Mouse (Mus musculus): ENCODE data around the gene Sema3c. TPM values are rescaled to one million over a fixed set of nuclear protein-coding genes. Genes with fewer than 3 reads are reported as not detected.

Gene Sema3c
- polyA plus RNA-seq, 1 experiment, result 25.5 TPM

DNA sequence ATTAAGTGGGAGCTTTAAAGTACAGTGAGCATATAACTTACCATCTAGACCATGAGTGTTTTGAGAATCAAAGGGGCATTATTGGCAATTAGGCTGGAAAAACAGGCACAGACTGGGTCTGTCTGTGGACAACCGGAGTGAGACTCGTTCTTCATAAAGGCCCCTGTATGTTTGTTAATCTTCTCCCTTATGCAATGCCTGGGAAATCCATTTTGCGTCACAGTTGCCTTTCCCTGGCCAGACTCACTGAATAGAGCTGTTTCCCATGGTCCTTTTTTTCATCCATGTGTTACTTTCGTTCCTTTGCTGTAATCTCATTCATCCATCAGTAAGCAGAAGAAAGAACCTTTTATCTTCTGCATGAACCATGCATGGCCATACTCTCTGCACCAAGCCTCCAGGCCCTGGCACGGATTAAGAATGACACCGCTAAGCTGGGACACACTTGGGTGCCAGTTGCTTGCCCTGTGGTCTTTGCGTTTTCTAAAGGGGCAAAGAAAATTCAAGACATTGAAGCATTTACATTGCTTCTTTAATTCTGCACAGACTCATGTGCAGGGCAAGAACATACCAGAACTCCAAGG, 73.7 kb downstream of the Sema3c start:
- no peak for DNase-seq (ENCODE audit: extremely low spot score in 1 of 2, low spot score in 1 of 2)

DNA sequence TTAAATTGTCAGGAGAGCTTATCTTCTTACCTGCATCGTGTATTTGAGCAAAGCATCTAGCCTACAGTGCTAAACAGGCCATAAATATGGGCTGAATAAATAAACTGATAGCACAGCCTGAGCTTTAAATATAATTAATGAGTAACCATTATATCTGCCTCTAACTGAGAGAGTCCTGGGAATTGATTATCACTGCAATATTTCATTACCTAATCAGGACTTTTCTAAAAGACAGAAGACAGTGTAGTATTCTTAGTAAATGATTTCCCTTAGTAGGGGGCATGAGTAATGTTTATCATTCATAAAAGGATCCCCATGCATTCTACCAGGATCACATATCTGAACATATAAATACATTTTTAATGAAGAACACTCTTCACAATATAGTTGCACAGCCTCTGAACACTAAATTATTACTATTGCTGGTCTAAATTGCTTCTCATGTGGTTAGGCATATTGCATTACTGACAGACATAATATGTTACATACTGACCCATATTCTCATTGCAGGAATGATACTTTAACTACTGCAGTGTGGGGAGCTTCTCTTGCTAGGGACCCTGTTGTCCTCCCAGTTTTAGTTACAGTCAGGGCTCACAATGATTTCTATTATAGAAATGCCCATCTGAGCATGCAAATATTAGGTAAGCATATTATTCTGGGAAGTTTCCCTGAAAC, 74.9 kb downstream of the Sema3c start:
- no peak for DNase-seq (ENCODE audit: extremely low spot score in 1 of 2, low spot score in 1 of 2)

DNA sequence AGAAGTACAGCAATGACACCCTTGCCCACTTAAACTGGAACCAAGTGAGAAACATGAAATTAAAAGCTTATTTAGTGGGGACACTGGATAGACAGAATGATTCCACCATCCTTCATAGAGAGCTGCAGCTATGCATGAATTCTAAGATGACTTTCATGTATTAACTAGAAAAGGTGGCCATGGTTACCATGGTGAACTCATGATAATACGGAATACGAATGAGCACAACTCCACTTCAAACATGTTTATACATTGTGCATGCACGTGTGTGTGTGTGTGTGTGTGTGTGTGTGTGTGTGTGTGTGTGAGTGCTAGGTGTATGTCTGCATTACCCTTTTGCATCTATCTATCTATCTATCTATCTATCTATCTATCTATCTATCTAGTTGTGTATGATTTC, 87.1 kb downstream of the Sema3c start:
- no peak for DNase-seq (ENCODE audit: extremely low spot score in 1 of 2, low spot score in 1 of 2)

DNA sequence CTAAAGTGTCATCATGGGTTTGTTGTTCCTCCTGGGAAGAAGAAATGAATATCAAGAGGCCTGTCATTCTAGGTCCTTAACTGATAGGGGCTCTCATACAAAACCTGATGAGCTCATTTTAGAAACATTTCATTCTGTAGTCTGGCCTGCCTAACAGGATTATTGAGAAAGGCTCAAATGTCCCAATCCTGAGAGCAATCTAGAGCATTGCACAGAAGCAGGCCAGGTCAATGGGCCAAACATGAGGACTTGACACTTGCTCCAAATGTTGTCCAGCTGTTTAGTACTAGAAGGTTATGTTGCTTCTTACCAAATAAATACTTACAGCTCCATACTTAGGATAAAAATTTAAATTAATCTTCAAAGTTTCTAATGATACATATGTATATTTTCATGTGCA, 97.3 kb downstream of the Sema3c start:
- DNase-seq (ENCODE audit: extremely low spot score in 1 of 2, low spot score in 1 of 2), result no peak

DNA sequence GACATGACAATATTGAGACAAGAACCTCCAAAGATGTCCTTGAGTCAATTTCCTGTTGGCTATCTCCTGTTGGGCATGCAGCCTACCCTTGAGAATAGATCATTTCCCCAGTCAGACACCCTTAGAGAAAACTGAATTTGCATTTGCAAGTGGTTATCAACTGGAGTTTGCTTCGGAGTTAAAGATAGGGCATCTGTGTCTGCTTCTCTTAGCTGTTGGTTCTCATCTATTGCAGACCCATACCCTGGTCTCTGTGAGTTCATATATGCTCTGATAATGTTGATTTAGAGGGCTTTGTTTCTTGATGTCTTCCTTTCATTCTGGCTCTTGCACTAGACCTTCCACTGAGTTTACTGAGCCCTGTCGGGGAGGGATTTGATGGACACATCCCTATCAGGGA, 106.8 kb downstream of the Sema3c start:
- DNase-seq (ENCODE audit: extremely low spot score in 1 of 2, low spot score in 1 of 2), result no peak

DNA sequence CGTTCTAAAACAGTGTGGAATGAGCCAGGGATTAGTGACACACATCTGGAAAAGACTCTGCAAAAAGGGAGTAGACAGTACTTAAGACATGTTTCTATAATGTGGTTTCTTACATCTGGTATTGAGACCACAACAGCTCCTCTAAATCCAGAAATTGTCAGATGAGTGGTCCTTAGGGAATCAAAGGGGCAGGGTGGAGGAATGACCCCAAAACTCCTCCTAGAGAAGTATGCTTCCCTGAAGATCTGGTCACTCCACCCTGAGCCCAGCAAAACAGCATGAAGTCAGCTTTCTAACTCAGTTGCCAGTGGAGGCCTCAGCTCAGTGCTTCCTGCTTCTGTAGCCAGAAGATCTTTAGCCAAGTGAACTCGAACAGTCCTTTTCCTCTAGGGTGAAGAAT, 115.0 kb downstream of the Sema3c start:
- DNase-seq (ENCODE audit: extremely low spot score in 1 of 2, low spot score in 1 of 2), result no peak

DNA sequence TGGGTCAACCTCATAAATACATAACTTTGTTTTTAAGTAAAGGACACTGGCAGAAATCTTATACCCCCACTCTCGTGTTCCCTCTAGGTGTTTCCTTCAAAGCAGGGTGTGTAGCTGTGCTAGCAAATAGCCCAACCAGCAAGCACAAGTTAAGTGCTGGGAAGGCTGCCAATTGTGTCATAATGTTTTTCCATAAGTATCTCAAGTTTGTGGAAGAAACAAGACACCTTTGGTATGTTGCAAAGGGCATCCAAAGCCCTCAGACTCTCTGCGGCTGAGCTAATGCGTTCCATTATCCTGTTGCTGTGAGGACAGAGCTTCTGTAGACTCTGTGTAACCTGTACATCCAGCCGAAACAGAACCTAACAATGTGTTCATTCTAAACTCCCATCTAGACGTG, 115.5 kb downstream of the Sema3c start:
- DNase-seq (ENCODE audit: extremely low spot score in 1 of 2, low spot score in 1 of 2), result no peak

DNA sequence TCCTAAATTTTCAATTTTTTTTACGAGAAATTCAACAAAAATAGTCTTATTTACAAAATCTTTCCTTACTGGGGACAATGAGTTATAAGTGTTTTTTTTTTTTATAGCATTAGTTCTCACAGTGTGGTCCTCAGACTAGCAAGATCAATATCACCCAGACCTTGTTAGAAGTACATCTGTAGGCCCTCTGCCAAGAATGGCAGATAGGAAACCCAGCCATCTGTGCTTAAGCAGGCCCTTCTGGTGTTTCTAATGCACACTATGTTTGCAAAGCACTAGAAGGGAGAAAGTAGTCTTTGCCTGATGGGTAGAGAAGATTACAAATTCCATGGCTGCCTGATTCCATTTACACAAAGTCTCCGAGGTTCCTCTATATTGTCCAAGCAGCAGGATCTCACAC, 121.3 kb downstream of the Sema3c start:
- DNase-seq (ENCODE audit: extremely low spot score in 1 of 2, low spot score in 1 of 2), result no peak

DNA sequence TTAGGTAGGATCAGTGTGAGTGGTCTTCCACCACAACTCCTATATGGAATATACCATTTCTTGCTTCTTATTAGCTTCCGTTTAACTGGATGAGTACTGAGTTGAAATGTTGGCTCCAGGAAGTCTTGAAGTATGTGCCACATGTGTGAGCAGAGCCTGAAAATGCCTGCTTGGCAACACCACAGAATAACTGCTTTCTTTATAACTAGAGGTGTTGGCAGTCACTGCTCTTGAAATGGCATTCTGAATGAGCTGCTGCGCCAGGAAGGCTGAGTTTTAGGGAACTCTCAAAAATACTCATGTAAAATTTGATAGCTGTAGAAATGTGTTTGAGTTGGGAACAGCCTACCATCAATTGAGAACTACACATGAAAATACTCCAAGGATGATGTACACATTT, 124.8 kb downstream of the Sema3c start:
- DNase-seq (ENCODE audit: extremely low spot score in 1 of 2, low spot score in 1 of 2), result peak in 1 of 2 experiments; percentile 9

DNA sequence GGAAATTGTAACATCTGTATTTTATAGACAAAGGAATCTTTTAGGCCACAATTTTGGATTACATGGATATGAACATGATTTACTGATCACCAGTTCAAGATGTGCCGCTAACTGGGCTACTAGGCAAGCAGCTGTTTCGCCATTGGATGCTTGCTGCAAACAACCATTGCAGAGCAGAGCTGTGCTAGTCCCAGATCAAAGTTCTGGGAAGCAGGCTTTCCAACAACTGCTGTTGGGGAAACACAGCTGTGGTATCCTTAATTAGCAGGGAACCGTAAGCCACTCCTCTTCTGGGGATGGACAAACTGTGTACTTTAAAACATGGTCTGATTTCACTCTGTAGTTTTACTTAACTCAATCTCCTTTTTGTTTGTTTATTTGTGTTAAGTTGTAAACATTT, 130.1 kb downstream of the Sema3c start:
- DNase-seq (ENCODE audit: extremely low spot score in 1 of 2, low spot score in 1 of 2), result no peak

DNA sequence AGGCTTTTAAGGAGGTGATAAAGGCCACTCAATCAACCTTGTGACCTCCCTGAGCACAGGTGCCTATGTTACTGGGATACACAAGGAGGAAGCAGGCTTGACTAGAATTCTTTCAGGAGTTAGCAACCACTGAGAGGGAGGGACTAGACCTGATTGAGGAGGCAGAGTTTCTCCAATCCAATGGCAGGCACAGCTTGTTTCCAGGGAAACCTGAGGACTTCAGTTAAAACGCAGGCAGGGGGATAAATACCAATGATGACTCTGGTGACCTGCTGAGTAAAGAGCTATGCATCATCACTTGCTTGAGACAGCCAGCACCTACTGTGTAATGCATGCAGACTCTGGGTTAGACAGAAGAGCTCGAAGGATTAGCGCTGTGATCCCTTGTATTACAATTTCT, 133.0 kb downstream of the Sema3c start:
- no peak for DNase-seq (ENCODE audit: extremely low spot score in 1 of 2, low spot score in 1 of 2)

DNA sequence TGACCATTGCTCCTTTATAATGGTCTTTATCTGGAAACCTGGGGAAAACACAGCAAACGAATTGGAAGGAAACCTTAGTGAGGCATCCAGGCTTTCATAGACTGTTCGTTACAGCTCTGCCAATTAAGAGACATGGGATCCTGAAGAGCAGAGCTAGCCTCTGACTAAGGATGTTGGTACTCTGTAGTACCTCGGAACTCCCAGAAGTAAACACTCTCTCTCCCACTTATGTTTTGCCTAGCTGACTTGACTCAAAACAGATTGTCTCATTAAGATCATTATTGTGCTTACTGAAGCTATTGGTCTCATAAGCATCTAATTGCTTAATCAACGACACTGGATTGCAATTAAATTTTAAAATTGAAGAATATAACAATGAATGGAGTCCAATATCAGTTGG, 138.3 kb downstream of the Sema3c start:
- no peak for DNase-seq (ENCODE audit: extremely low spot score in 1 of 2, low spot score in 1 of 2)

DNA sequence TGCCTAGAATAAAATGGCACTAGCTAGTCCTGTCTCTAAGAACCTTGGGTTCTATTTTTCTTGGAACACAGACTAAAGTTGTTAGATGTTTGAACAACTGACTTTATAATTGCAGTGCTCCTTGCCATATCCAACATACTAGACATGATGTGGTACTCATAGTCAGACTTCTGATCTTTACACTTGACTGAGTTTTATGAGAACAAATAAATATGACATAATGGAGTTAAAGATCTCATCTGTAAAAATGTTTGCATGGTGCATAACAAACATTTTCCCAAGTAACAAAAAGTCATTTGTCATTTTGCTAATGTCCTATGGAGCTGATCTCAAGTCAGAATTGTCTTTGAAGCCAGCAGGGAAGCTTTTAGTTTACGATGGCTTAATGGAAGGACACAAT, 141.1 kb downstream of the Sema3c start:
- no peak for DNase-seq (ENCODE audit: extremely low spot score in 1 of 2, low spot score in 1 of 2)

DNA sequence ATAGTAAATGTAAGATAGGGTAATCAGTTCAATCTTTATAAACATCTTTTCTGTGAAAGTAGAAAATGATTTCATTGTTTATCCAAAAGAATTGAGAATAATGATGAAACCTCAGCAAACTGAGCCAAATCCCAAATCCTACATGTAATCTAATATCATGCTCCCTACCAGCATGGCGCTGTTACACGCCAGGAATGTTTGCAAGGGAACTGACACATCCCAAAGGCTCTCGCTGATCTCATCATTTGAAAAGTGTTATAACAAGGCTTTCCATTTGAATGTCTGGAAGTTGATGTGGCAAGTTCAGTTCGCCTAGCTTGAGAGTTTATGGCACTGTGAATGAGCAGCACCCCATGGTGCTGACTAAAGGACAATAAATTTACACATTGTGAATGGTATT, 145.9 kb downstream of the Sema3c start:
- DNase-seq (ENCODE audit: extremely low spot score in 1 of 2, low spot score in 1 of 2), result no peak

DNA sequence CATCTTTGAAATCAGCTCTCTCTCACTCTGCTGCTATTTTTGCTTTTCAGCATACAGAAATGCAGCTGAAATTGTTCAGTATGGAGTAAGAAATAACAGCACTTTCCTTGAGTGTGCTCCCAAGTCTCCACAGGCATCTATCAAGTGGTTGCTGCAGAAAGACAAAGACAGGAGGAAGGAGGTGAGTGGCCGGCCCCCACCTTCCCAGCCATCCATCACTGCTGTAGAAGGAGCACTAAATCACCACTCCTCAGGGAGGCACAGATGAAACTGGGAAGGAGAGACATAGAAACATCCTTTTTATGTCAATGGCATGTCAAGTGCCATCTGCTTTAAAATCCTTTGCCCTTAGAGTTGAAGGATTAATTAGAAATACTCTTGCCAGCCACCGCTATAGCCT, 149.9 kb downstream of the Sema3c start:
- no peak for DNase-seq (ENCODE audit: extremely low spot score in 1 of 2, low spot score in 1 of 2)

DNA sequence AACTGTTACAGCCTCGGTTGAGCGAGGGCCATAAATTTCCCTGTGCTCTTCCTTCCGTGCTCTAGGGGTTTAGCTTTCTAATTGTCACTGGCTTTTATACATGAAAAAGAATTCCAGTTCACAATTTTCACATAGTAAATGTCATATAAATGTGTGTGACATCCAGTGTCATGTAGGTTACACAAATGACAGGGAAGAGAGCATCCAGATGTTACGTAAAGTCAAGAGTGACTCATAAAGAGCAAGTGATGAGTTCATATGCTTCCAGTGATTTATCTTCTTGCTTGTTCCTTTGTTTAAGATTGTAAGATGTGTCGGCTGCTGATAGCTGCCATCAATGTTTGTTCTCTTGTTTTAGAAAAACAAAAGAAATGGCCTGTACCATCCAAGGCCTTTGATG, 154.0 kb downstream of the Sema3c start:
- no peak for DNase-seq (ENCODE audit: extremely low spot score in 1 of 2, low spot score in 1 of 2)

DNA sequence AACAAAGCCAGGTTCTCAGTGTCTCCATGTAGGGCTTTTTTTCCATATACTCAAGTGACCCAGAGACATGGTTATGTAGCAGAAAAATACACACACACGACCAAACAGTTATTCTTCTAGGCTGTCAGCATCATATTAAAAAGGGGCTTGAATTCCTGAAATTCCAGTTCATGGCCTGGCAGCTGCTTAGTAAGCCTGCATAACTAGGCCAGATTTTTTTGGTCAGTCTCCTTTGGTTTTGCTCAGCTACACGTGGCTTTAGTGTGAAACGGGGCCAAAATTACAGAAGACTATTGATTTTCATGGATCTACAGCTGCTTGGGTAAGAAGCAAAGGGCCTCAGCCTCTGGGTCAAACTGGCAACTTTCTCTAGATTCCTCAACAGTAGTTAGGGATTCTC, 165.7 kb downstream of the Sema3c start:
- no peak for DNase-seq (ENCODE audit: extremely low spot score in 1 of 2, low spot score in 1 of 2)

DNA sequence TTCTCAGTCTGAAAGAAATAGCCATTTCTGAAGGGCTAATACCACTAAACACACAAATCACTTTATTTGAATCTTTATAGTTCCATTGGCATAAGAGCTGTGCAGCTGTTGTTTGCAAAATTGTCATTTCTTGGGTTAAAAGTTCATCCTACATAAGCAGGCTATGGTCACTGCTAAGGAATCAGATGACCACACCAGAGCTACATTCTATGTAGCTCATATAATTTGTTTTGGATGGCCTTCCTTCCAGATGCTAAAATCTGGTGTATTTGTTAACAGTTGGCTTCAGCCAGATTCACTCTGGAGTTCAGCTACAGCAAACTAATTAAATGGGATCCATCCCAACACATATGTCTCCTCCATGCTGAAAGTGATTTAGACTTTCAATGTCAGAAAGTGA, 172.4 kb downstream of the Sema3c start:
- DNase-seq (ENCODE audit: extremely low spot score in 1 of 2, low spot score in 1 of 2), result no peak

DNA sequence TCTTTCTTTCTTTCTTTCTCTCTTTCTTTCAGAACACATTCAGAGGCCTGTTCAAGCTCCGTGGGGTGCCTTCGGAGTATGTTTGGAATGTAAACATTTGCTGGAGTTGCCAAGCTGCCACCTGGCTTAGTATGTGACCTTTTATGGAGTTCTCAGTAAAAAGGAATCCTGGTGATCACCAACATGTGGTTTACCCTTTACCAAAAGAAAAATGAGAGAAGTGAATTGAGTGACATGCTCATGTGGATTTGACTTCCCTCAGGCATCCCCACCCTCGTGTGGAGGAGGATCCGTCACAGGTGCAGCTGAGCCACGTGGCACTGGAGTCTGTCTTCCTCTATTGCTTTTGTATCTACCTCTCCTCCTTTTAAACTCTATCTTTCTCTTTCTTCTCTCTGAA, 173.1 kb downstream of the Sema3c start:
- DNase-seq (ENCODE audit: extremely low spot score in 1 of 2, low spot score in 1 of 2), result no peak

DNA sequence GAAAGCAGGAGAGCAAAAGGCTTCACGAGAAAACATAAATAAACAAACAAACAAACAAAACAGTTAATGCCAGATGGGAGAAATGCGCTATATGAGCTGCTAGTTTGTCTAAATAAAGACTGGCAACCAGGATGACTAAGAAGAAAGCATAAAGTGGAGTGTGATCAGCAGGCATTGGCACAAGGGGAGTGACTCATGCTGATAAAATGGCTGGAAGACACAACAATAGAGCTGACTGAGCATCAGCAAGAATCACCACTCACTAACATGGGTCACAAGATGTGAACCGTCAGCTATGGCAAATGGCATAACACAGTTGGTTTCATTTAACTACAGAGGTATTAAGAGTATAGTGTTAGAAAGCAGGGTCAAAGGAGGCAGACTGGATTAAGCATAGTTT, 174.2 kb downstream of the Sema3c start:
- DNase-seq (ENCODE audit: extremely low spot score in 1 of 2, low spot score in 1 of 2), result no peak

DNA sequence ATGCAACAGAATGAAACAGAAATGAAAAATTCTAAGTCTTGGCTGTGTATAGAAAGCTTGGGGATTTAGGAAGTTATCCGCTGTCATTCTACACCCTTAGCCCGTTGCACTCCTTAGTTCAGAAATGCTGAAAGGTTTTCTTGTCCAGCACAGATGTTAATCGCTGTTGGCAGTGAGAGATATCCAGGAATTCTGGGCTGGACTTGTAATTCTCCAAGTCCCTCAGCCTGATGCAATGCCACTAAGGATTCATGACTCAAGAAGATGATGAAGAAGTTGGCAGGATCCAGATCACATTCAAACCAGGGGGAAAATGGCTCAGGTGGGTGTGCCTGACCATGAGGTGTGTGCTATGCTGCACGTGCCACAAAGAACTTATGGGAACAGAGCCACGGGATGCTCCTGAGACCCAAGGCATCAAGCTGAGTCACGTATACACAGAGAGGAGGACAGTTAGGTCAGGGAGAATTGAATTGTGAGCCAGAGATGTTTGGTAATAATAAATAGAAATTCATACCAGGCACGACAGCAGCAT, 179.5 kb downstream of the Sema3c start:
- no peak for DNase-seq (ENCODE audit: extremely low spot score in 1 of 2, low spot score in 1 of 2)

DNA sequence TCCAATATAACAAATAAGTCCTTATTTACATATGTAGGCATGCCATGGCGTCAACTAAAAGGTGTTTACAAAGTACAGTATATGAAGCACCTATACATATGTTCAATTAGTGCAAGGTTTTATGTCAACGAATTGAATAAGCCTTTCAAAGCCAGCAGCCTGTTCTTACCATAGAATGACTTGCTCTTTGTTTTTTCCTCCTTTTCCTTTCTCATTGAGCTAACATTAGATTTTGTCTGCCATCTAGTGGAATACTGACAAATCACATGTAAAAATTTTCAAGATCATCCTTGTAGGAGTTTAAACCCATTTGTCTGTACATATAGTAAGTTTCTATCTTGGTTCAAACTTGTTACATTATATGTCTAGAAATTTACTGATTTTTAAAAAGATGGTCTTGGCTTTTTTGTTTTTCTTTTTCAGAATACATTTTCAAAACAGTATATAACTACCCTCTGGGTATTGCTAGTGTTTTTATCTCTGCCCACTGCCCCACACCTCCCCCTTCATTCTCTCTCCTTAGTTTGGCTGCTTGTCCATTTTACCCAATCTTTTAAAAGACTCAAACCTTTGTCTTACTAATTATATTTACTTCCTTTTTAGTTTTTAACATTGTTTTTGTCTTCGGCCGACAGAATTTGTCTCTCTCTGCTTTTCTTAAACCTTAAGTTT, 192.1 kb downstream of the Sema3c start:
- DNase-seq (ENCODE audit: extremely low spot score in 1 of 2, low spot score in 1 of 2), result peak in 1 of 2 experiments; percentile 78
